Mouse (Mus musculus) embryonic facial prominence, embryonic 15.5 days (tissue): Measurements from ENCODE around the gene Slc4a4. TPM values are rescaled to one million over a fixed set of nuclear protein-coding genes. Genes with fewer than 3 reads are reported as not detected.

Source experiments
- ATAC-seq: fragments of 200-750 bp; cut with Nextera tagmentation; 2 replicates; pipeline ENCODE4 v1.8.0; 2017; ENCODE audit warnings: low read depth, moderate TSS enrichment; ENCODE audit not compliant: insufficient number of reproducible peaks, low FRiP score, low TSS enrichment
- H3K27ac ChIP-seq: fragments of 300-500 bp; sonication (generic); replicated peaks from 2 replicates; pipeline ENCODE4 v1.5.1; 2015; ENCODE audit warnings: mild to moderate bottlenecking, inconsistent platforms
- H3K27me3 ChIP-seq: fragments of 300-500 bp; sonication (generic); 2 replicates; pipeline ENCODE4 v1.6.1; 2015; ENCODE audit warnings: inconsistent platforms
- H3K36me3 ChIP-seq: fragments of 300-500 bp; sonication (generic); 2 replicates; pipeline ENCODE4 v1.6.1; 2015; ENCODE audit warnings: mild to moderate bottlenecking, inconsistent platforms
- H3K4me1 ChIP-seq: fragments of 300-500 bp; sonication (generic); 2 replicates; pipeline ENCODE4 v1.6.1; 2015; ENCODE audit warnings: inconsistent platforms
- H3K4me2 ChIP-seq: fragments of 300-500 bp; sonication (generic); replicated peaks from 2 replicates; pipeline ENCODE4 v1.6.1; 2015; ENCODE audit warnings: mild to moderate bottlenecking, inconsistent platforms
- H3K4me3 ChIP-seq: fragments of 300-500 bp; sonication (generic); replicated peaks from 2 replicates; pipeline ENCODE4 v1.5.1; 2015; ENCODE audit warnings: mild to moderate bottlenecking, inconsistent platforms
- H3K9ac ChIP-seq: fragments of 300-500 bp; sonication (generic); 2 replicates; pipeline ENCODE4 v1.6.1; 2015; ENCODE audit warnings: inconsistent platforms
- H3K9me3 ChIP-seq: fragments of 300-500 bp; sonication (generic); replicated peaks from 2 replicates; pipeline ENCODE4 v1.6.1; 2016; ENCODE audit warnings: inconsistent platforms
- WGBS: fragments of 180-500 bp; shearing (Covaris S2); methylation state at CpG from one replicate; pipeline ENCODE4 v1.1.7; 2015; 5-methylcytosine and 5-hydroxymethylcytosine counted together
- polyA plus RNA-seq: library from polyadenylated mRNA; unstranded; fragments of >200 nt; fragmentation: Nextera tagmentation; extraction: Ambion mirVana; gene quantifications from 2 replicates; pipeline ENCODE4 v1.2.1, GENCODE M21; 2015

Gene Slc4a4
- polyA plus RNA-seq, 1 experiment from 2014 or later, result 2.8 TPM

- H3K36me3 ChIP-seq, result no peaks in the 10 kb centered on the region
- H3K4me1 ChIP-seq, result peaks cover 8% of the 10 kb centered on the region; the same call in 1 of the 2 replicates
- H3K4me3 ChIP-seq, result no peak overlapping the region
- 82% methylated on average over 3 of the region's 3 CpGs for WGBS
- H3K27me3 ChIP-seq, result no peaks in the 10 kb centered on the region
- no peak overlapping the region for H3K27ac ChIP-seq
- ATAC-seq, result no peak
- H3K9ac ChIP-seq, result no peak overlapping the region
- no peak overlapping the region for H3K4me2 ChIP-seq
- no peaks in the 10 kb centered on the region for H3K9me3 ChIP-seq
Measured at GRCm38 (mm10) chr5:89012456-89012855, 125.8 kb downstream of the Slc4a4 start.

GRCm38 (mm10) chr5:89014782-89015181 lies 128.2 kb downstream of the Slc4a4 start:
- no peak for ATAC-seq

GRCm38 (mm10) chr5:89015878-89016277 lies 129.3 kb downstream of the Slc4a4 start:
- no peaks in the 10 kb centered on the region for H3K27me3 ChIP-seq
- H3K4me3 ChIP-seq, result no peak overlapping the region
- 66% methylated on average over 5 of the region's 5 CpGs for WGBS
- ATAC-seq, result no peak
- no peaks in the 10 kb centered on the region for H3K4me1 ChIP-seq
- no peaks in the 10 kb centered on the region for H3K36me3 ChIP-seq
- no peak overlapping the region for H3K27ac ChIP-seq
- H3K9ac ChIP-seq, result no peak overlapping the region
- no peaks in the 10 kb centered on the region for H3K9me3 ChIP-seq
- H3K4me2 ChIP-seq, result no peak overlapping the region

More at GRCm38 (mm10) chr5:89014782-89015181, 128.2 kb downstream of the Slc4a4 start:
- Histone ChIP-seq H3K4me3 (no peak overlapping the region), H3K27ac (no peak overlapping the region), H3K4me1 (peaks cover 8% of the 10 kb centered on the region; the same call in 1 of the 2 replicates), H3K9me3 (no peaks in the 10 kb centered on the region), H3K4me2 (no peak overlapping the region), H3K36me3 (no peaks in the 10 kb centered on the region), H3K27me3 (no peaks in the 10 kb centered on the region), H3K9ac (no peak overlapping the region)
- WGBS, result 68% methylated on average over 2 of the region's 2 CpGs

GRCm38 (mm10) chr5:89018537-89018936 lies 131.9 kb downstream of the Slc4a4 start:
- no peaks in the 10 kb centered on the region for H3K36me3 ChIP-seq
- no peaks in the 10 kb centered on the region for H3K27me3 ChIP-seq
- 61% methylated on average over 6 of the region's 6 CpGs for WGBS
- no peak overlapping the region for H3K9ac ChIP-seq
- ATAC-seq, result no peak
- no peak overlapping the region for H3K4me3 ChIP-seq
- H3K9me3 ChIP-seq, result no peaks in the 10 kb centered on the region
- no peak overlapping the region for H3K4me2 ChIP-seq
- no peaks in the 10 kb centered on the region for H3K4me1 ChIP-seq
- no peak overlapping the region for H3K27ac ChIP-seq

- Histone ChIP-seq H3K9ac (no peak overlapping the region), H3K4me1 (no peaks in the 10 kb centered on the region), H3K4me3 (no peak overlapping the region), H3K27me3 (no peaks in the 10 kb centered on the region), H3K9me3 (no peaks in the 10 kb centered on the region), H3K4me2 (no peak overlapping the region), H3K27ac (no peak overlapping the region), H3K36me3 (no peaks in the 10 kb centered on the region)
- whole genome bisulfite sequencing, result 80% methylated on average over 4 of the region's 4 CpGs
- no peak for ATAC-seq
Measured at GRCm38 (mm10) chr5:89024413-89024812, 137.8 kb downstream of the Slc4a4 start.

- Histone ChIP-seq H3K4me3 (no peak overlapping the region), H3K4me2 (no peak overlapping the region), H3K9ac (no peak overlapping the region), H3K36me3 (no peaks in the 10 kb centered on the region), H3K27me3 (no peaks in the 10 kb centered on the region), H3K27ac (no peak overlapping the region), H3K9me3 (no peaks in the 10 kb centered on the region), H3K4me1 (no peaks in the 10 kb centered on the region)
- WGBS, result 93% methylated on average over 4 of the region's 4 CpGs
- ATAC-seq, result no peak
Measured at GRCm38 (mm10) chr5:89027518-89028085, 141.0 kb downstream of the Slc4a4 start.

GRCm38 (mm10) chr5:89032647-89033046 lies 146.0 kb downstream of the Slc4a4 start:
- H3K4me3 ChIP-seq, result no peak overlapping the region
- no peak overlapping the region for H3K27ac ChIP-seq
- H3K36me3 ChIP-seq, result no peaks in the 10 kb centered on the region
- no peaks in the 10 kb centered on the region for H3K9me3 ChIP-seq
- H3K27me3 ChIP-seq, result no peaks in the 10 kb centered on the region
- no peak overlapping the region for H3K9ac ChIP-seq
- WGBS, result 77% methylated on average over 8 of the region's 8 CpGs
- H3K4me1 ChIP-seq, result no peaks in the 10 kb centered on the region
- no peak for ATAC-seq
- no peak overlapping the region for H3K4me2 ChIP-seq

- no peak overlapping the region for H3K9ac ChIP-seq
- H3K36me3 ChIP-seq, result no peaks in the 10 kb centered on the region
- WGBS, result 73% methylated on average over 4 of the region's 4 CpGs
- no peak overlapping the region for H3K4me2 ChIP-seq
- no peak overlapping the region for H3K27ac ChIP-seq
- no peaks in the 10 kb centered on the region for H3K27me3 ChIP-seq
- H3K9me3 ChIP-seq, result no peaks in the 10 kb centered on the region
- H3K4me3 ChIP-seq, result no peak overlapping the region
- no peak for ATAC-seq
- H3K4me1 ChIP-seq, result no peaks in the 10 kb centered on the region
Measured at GRCm38 (mm10) chr5:89033256-89033655, 146.6 kb downstream of the Slc4a4 start.

- Histone ChIP-seq H3K9me3 (no peaks in the 10 kb centered on the region), H3K27me3 (no peaks in the 10 kb centered on the region), H3K9ac (no peak overlapping the region), H3K4me2 (no peak overlapping the region), H3K4me1 (no peaks in the 10 kb centered on the region), H3K36me3 (no peaks in the 10 kb centered on the region), H3K27ac (no peak overlapping the region), H3K4me3 (no peak overlapping the region)
- 45% methylated on average over 5 of the region's 5 CpGs for WGBS
- no peak for ATAC-seq
Measured at GRCm38 (mm10) chr5:89036147-89036546, 149.5 kb downstream of the Slc4a4 start.

GRCm38 (mm10) chr5:89040814-89041213 lies 154.2 kb downstream of the Slc4a4 start:
- Histone ChIP-seq H3K27me3 (no peaks in the 10 kb centered on the region), H3K4me2 (no peak overlapping the region), H3K36me3 (no peaks in the 10 kb centered on the region), H3K27ac (no peak overlapping the region), H3K4me3 (no peak overlapping the region), H3K9ac (no peak overlapping the region), H3K4me1 (no peaks in the 10 kb centered on the region), H3K9me3 (no peaks in the 10 kb centered on the region)
- WGBS, result 40% methylated on average over 3 of the region's 3 CpGs
- ATAC-seq, result no peak

GRCm38 (mm10) chr5:89043846-89044245 lies 157.2 kb downstream of the Slc4a4 start:
- Histone ChIP-seq H3K36me3 (no peaks in the 10 kb centered on the region), H3K27ac (no peak overlapping the region), H3K4me2 (no peak overlapping the region), H3K9ac (no peak overlapping the region), H3K9me3 (no peaks in the 10 kb centered on the region), H3K27me3 (no peaks in the 10 kb centered on the region), H3K4me3 (no peak overlapping the region), H3K4me1 (no peaks in the 10 kb centered on the region)
- ATAC-seq, result no peak
- WGBS, result 34% methylated on average over 5 of the region's 5 CpGs

GRCm38 (mm10) chr5:89044801-89045200 lies 158.2 kb downstream of the Slc4a4 start:
- Histone ChIP-seq H3K36me3 (no peaks in the 10 kb centered on the region), H3K4me3 (no peak overlapping the region), H3K9ac (no peak overlapping the region), H3K9me3 (no peaks in the 10 kb centered on the region), H3K27me3 (no peaks in the 10 kb centered on the region), H3K4me2 (no peak overlapping the region), H3K4me1 (no peaks in the 10 kb centered on the region), H3K27ac (no peak overlapping the region)
- ATAC-seq, result no peak
- 83% methylated on average over 5 of the region's 5 CpGs for WGBS
